8 mouse cellular contexts compared by ENCODE assay signal in the genomic region with DNA sequence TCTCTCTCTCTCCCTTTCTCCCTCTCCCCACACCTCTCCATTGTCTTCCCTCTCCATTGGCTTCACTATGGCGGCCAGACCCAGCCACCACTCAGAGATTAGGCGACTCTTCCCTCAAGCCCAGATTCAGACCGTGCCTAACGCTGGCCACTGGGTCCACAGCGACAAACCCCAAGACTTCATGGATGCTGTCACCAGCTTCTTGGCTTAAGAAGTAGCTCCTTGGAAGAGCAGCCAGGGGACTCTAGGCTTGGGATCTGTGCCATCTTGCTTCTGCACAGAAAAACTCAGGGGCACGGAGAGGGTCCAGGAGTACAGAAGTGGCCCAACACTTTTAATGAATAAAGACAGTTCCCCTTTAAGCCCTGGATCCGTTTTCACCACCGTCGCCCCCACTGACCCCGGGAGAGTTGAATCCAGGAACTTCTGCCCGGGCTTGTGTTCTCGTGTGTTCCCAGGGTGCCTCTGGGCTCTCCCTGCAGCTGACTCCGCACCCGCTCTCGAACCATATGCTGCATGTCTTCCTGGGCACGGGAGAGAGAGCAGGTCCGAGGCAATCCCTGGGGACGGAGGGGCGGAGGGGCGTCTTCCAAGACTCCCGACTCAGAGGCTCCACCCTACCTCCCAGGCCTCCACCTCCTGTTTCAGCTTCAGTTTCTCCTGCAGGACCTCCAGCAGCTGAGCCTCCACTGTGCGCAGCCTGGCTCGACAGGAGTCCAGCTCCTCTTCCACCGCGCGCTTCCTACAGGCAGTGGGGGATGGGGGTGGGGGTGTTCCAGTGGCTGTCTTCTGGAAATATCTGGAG. TPM values are rescaled to one million over a fixed set of nuclear protein-coding genes. Genes with fewer than 3 reads are reported as not detected.
DNase-seq lines count a peak whose midpoint lies in the region; ATAC-seq and TF ChIP-seq lines count a peak whose summit lies in the region.

No protein-coding gene starts in this region.

- H3K27me3 ChIP-seq in stomach, postnatal 0 days (ENCODE audit: control insufficient read depth, insufficient read depth, low read length) = no peaks in the 10 kb centered on the region

- H3K27ac ChIP-seq in stomach, postnatal 0 days (replicated peaks) = peak overlapping the region; percentile 6; the same call in 1 of the 2 replicates

- no peak for ATAC-seq in stomach, postnatal 0 days (ENCODE audit: low FRiP score, low TSS enrichment)

- DNase-seq in adrenal gland, postnatal 14 days = peak; percentile 35
- no peak for DNase-seq in adrenal gland, postnatal 36 days
- peak; percentile 28 for DNase-seq in thymus, postnatal 4 days
- no peak for DNase-seq in thymus, postnatal 25 days
- DNase-seq in liver = peak; percentile 23
- no peak for DNase-seq in stomach, postnatal 0 days (ENCODE audit: low spot score)
- no peak for DNase-seq in spleen, adult 18-20 months
- no peak for DNase-seq in ovary, postnatal 14 days (ENCODE audit: low spot score)

- H3K9ac ChIP-seq in stomach, postnatal 0 days (ENCODE audit: low read length) = peak overlapping the region; percentile 13; the same call in 1 of the 2 replicates

- H3K36me3 ChIP-seq in stomach, postnatal 0 days (ENCODE audit: control insufficient read depth, insufficient read depth, low read length) = no peaks in the 10 kb centered on the region

- H3K4me1 ChIP-seq in stomach, postnatal 0 days (replicated peaks; ENCODE audit: control insufficient read depth, insufficient read depth) = peaks cover 3% of the 10 kb centered on the region; the same call in 1 of the 2 replicates

- no peak for TF ChIP-seq EP300 in stomach, postnatal 0 days (optimal IDR thresholded peaks at IDR 0.05)

- H3K9me3 ChIP-seq in stomach, postnatal 0 days (ENCODE audit: control insufficient read depth, low read length) = no peaks in the 10 kb centered on the region

- TF ChIP-seq CTCF in stomach, postnatal 0 days (IDR thresholded peaks at IDR 0.05; ENCODE audit: low read depth) = no peak

- H3K4me2 ChIP-seq in stomach, postnatal 0 days (replicated peaks; ENCODE audit: low read depth) = peak overlapping the region; percentile 42

- H3K4me3 ChIP-seq in stomach, postnatal 0 days (ENCODE audit: low read depth, low read length) = peak overlapping the region; percentile 18; the same call in 1 of the 2 replicates

- 46% methylated on average over 26 of the region's 26 CpGs for WGBS in stomach, postnatal 0 days

RNA-seq across cellular contexts. Expression of gene Abhd11, which starts 3.1 kb away (rescaled TPM):
- 66.7 and 68.5 TPM in 2 replicates for total RNA-seq in adrenal gland, postnatal 14 days (2021)
- 10 to 100 TPM; 45.4 to 55.3 TPM for total RNA-seq in adrenal gland, postnatal 36 days (2021)
- polyA plus RNA-seq in stomach, postnatal 0 days (2015; fragmentation: Nextera tagmentation; extraction: Ambion mirVana) = 56.5 and 64.0 TPM in 2 replicates

RNA-seq across cellular contexts. Expression of gene Stx1a, which starts 11.3 kb away (rescaled TPM):
- 5.9 and 10.9 TPM in 2 replicates for total RNA-seq in adrenal gland, postnatal 14 days (2021)
- 1 to 10 TPM; 6.8 to 7.7 TPM for total RNA-seq in adrenal gland, postnatal 36 days (2021)
- 5.3 TPM in 2 replicates for polyA plus RNA-seq in stomach, postnatal 0 days (2015; fragmentation: Nextera tagmentation; extraction: Ambion mirVana)

RNA-seq across cellular contexts. Expression of gene Cldn3, which starts 26.0 kb away (rescaled TPM):
- 0.90 and 9.0 TPM in 2 replicates for total RNA-seq in adrenal gland, postnatal 14 days (2021)
- under 1 TPM in 1 of 2 experiments, not detected in 1; 0.43 TPM for total RNA-seq in adrenal gland, postnatal 36 days (2021)
- 15.4 and 16.2 TPM in 2 replicates for polyA plus RNA-seq in stomach, postnatal 0 days (2015; fragmentation: Nextera tagmentation; extraction: Ambion mirVana)

RNA-seq across cellular contexts. Expression of gene Dnajc30, which starts 52.0 kb away (rescaled TPM):
- 24.5 and 26.2 TPM in 2 replicates for total RNA-seq in adrenal gland, postnatal 14 days (2021)
- total RNA-seq in adrenal gland, postnatal 36 days (2021) = 10 to 100 TPM; 28.1 to 34.6 TPM
- polyA plus RNA-seq in stomach, postnatal 0 days (2015; fragmentation: Nextera tagmentation; extraction: Ambion mirVana) = 24.3 and 26.1 TPM in 2 replicates

RNA-seq across cellular contexts. Expression of gene Bud23, which starts 52.7 kb away (rescaled TPM):
- total RNA-seq in adrenal gland, postnatal 14 days (2021) = 45.6 and 51.3 TPM in 2 replicates
- total RNA-seq in adrenal gland, postnatal 36 days (2021) = 10 to 100 TPM; 51.7 to 57.7 TPM
- polyA plus RNA-seq in stomach, postnatal 0 days (2015; fragmentation: Nextera tagmentation; extraction: Ambion mirVana) = 46.8 and 51.9 TPM in 2 replicates

Comparison
In these comparisons a context has a peak if more than half of its experiments do, and no peak if none do; other contexts are left out.
1. DNase-seq: peak in adrenal gland, postnatal 14 days (single experiment), thymus, postnatal 4 days (single experiment) and liver (single experiment); none in adrenal gland, postnatal 36 days (0 of 2), thymus, postnatal 25 days (single experiment), stomach, postnatal 0 days (single experiment), spleen, adult 18-20 months (0 of 2) and ovary, postnatal 14 days (single experiment).